10 mouse cellular contexts compared by ENCODE assay signal in the genomic region with DNA sequence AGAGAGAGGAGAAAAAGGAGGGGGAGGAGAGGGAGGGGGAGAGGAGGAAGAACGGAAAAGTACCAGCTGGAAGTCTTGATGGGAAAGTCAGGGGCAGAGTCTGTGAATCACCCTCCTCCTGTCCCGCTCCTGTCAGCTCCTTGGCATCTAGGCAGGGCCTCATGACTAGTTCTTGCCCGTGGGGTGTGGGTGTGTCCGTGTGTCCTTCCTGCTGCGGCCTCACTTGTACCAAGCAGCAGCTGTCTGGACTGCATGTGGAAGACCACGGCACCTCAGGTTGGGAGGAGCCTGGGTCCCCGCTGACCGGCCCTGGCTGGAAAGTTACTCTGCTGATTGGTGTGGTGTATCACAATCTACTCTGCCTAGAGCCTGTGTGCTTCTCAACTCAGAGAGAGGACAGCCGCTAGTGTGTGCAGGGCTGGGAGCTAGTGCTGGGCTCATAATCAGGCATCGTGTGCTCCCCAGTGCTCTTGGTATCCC. TPM values are rescaled to one million over a fixed set of nuclear protein-coding genes. Genes with fewer than 3 reads are reported as not detected.
A peak's percentile ranks its signal among the peaks of the same experiment; 100 is the strongest.
DNase-seq lines count a peak whose midpoint lies in the region; ATAC-seq lines count a peak whose summit lies in the region.
"Had no signal": no experiment of that assay in that cellular context is flagged by ENCODE, and none has a peak within 500 bp of the region (broad histone marks: within the 10 kb centered on the region; RNA-seq: fewer than 3 reads in every experiment).

No protein-coding gene starts in this region.

- H3K4me1 ChIP-seq in forebrain, embryonic 10.5 days = peaks cover 70% of the 10 kb centered on the region
- H3K4me1 ChIP-seq in forebrain, embryonic 11.5 days (replicated peaks; ENCODE audit: control insufficient read depth, insufficient read depth, low read length) = peaks cover 12% of the 10 kb centered on the region; the same call in 1 of the 2 replicates
- peaks cover 16% of the 10 kb centered on the region for H3K4me1 ChIP-seq in heart, embryonic 13.5 days
- H3K4me1 ChIP-seq in limb, embryonic 10.5 days = peaks cover 58% of the 10 kb centered on the region

- H3K36me3 ChIP-seq in forebrain, embryonic 10.5 days (replicated peaks) = no peaks in the 10 kb centered on the region
- no peaks in the 10 kb centered on the region for H3K36me3 ChIP-seq in forebrain, embryonic 11.5 days (ENCODE audit: control insufficient read depth, insufficient read depth, low read length)
- no peaks in the 10 kb centered on the region for H3K36me3 ChIP-seq in heart, embryonic 13.5 days
- no peaks in the 10 kb centered on the region for H3K36me3 ChIP-seq in limb, embryonic 10.5 days
- H3K36me3 ChIP-seq: midbrain, embryonic 12.5 days had no signal

- peaks cover 35% of the 10 kb centered on the region for H3K27me3 ChIP-seq in forebrain, embryonic 10.5 days (ENCODE audit: poor library complexity, severe bottlenecking)
- no peaks in the 10 kb centered on the region for H3K27me3 ChIP-seq in forebrain, embryonic 11.5 days (ENCODE audit: control insufficient read depth, insufficient read depth, low read length)
- peaks cover 40% of the 10 kb centered on the region for H3K27me3 ChIP-seq in heart, embryonic 13.5 days (replicated peaks)
- H3K27me3 ChIP-seq in limb, embryonic 10.5 days (ENCODE audit: low read depth, poor library complexity, severe bottlenecking) = peaks cover 10% of the 10 kb centered on the region; the same call in 1 of the 2 replicates
- H3K27me3 ChIP-seq: midbrain, embryonic 12.5 days had no signal

- no peak overlapping the region for H3K9ac ChIP-seq in forebrain, embryonic 11.5 days (ENCODE audit: low read length)
- H3K9ac ChIP-seq in heart, embryonic 13.5 days = no peak overlapping the region
- H3K9ac ChIP-seq: midbrain, embryonic 12.5 days had no signal

- no peak for ATAC-seq in forebrain, embryonic 11.5 days (replicated peaks; ENCODE audit: low FRiP score)
- ATAC-seq in heart, embryonic 13.5 days (ENCODE audit: extremely low read depth, insufficient number of reproducible peaks, low FRiP score, low TSS enrichment) = no peak
- no peak for ATAC-seq in CD4-positive, CD25-positive, alpha-beta regulatory T cell, adult 4 months
- ATAC-seq: hindbrain, postnatal 0 days had no signal

- peak overlapping the region; percentile 49; the same call in 1 of the 2 replicates for H3K27ac ChIP-seq in forebrain, embryonic 10.5 days
- no peak overlapping the region for H3K27ac ChIP-seq in forebrain, embryonic 11.5 days (ENCODE audit: low read depth, low read length)
- H3K27ac ChIP-seq in heart, embryonic 13.5 days (replicated peaks) = no peak overlapping the region
- H3K27ac ChIP-seq in limb, embryonic 10.5 days = peak overlapping the region; percentile 50; the same call in 1 of the 2 replicates
- H3K27ac ChIP-seq: hindbrain, postnatal 0 days; midbrain, embryonic 12.5 days had no signal

- H3K4me2 ChIP-seq in forebrain, embryonic 11.5 days (ENCODE audit: low read depth, low read length, severe bottlenecking) = no peak overlapping the region
- 0 out of 2 replicates have a peak overlapping the region, but pooled peaks have one; percentile 4 for H3K4me2 ChIP-seq in heart, embryonic 13.5 days
- H3K4me2 ChIP-seq: midbrain, embryonic 12.5 days had no signal

- no peaks in the 10 kb centered on the region for H3K9me3 ChIP-seq in forebrain, embryonic 10.5 days
- no peaks in the 10 kb centered on the region for H3K9me3 ChIP-seq in forebrain, embryonic 11.5 days (ENCODE audit: control insufficient read depth, low read length)
- no peaks in the 10 kb centered on the region for H3K9me3 ChIP-seq in heart, embryonic 13.5 days
- no peaks in the 10 kb centered on the region for H3K9me3 ChIP-seq in limb, embryonic 10.5 days (replicated peaks)
- H3K9me3 ChIP-seq: midbrain, embryonic 12.5 days had no signal

- WGBS in forebrain, embryonic 10.5 days = 57% methylated on average over 10 of the region's 10 CpGs
- 60% methylated on average over 10 of the region's 10 CpGs for WGBS in forebrain, embryonic 11.5 days
- 35% methylated on average over 10 of the region's 10 CpGs for WGBS in heart, embryonic 13.5 days
- WGBS in limb, embryonic 10.5 days = 68% methylated on average over 10 of the region's 10 CpGs

- no peak overlapping the region for H3K4me3 ChIP-seq in forebrain, embryonic 10.5 days
- no peak overlapping the region for H3K4me3 ChIP-seq in forebrain, embryonic 11.5 days (ENCODE audit: low read depth, low read length)
- H3K4me3 ChIP-seq in heart, embryonic 13.5 days = no peak overlapping the region
- H3K4me3 ChIP-seq in limb, embryonic 10.5 days = no peak overlapping the region
- H3K4me3 ChIP-seq: midbrain, embryonic 12.5 days had no signal

- DNase-seq in forebrain, embryonic 10.5 days (ENCODE audit: extremely low spot score, low spot score) = no peak
- no peak for DNase-seq in forebrain, embryonic 11.5 days (ENCODE audit: low spot score)
- peak; percentile 86 for DNase-seq in adrenal gland, adult 2 months
- no peak for DNase-seq in limb, embryonic 10.5 days (ENCODE audit: low spot score)
- DNase-seq in cerebellum, adult 9-11 months = no peak
- no peak for DNase-seq in spleen, adult 12 weeks (ENCODE audit: low spot score)

RNA-seq across cellular contexts. Expression of gene Uqcc2, which starts 8.3 kb away (rescaled TPM):
- 394 and 405 TPM in 2 replicates for polyA plus RNA-seq in forebrain, embryonic 10.5 days (2016; fragmentation: Nextera tagmentation; extraction: Ambion mirVana)
- 330 and 336 TPM in 2 replicates for polyA plus RNA-seq in forebrain, embryonic 11.5 days (2014; fragmentation: Nextera tagmentation; extraction: Ambion mirVana)
- total RNA-seq in adrenal gland, adult 2 months (2021) = 100 to 1,000 TPM; 218 to 406 TPM
- polyA plus RNA-seq in adrenal gland, adult 2 months (2012; rRNA removed) = 132 and 172 TPM in 2 replicates
- polyA plus RNA-seq in heart, embryonic 13.5 days (2015; fragmentation: Nextera tagmentation; extraction: Ambion mirVana) = 287 and 310 TPM in 2 replicates
- 400 and 433 TPM in 2 replicates for polyA plus RNA-seq in limb, embryonic 10.5 days (2016; fragmentation: Nextera tagmentation; extraction: Ambion mirVana)
- 100 to 1,000 TPM; 110 to 129 TPM for polyA plus RNA-seq in CD4-positive, CD25-positive, alpha-beta regulatory T cell, adult 4 months (2017; shearing (Covaris generic))

RNA-seq across cellular contexts. Expression of gene Ip6k3, which starts 25.6 kb away (rescaled TPM):
- polyA plus RNA-seq in forebrain, embryonic 10.5 days (2016; fragmentation: Nextera tagmentation; extraction: Ambion mirVana) = 0.06 TPM in 1 of 2 replicates, not detected in the other
- polyA plus RNA-seq in forebrain, embryonic 11.5 days (2014; fragmentation: Nextera tagmentation; extraction: Ambion mirVana) = 0.08 and 0.19 TPM in 2 replicates
- 1 to 10 TPM in 1 of 2 experiments, under 1 TPM in 1; 0.69 to 1.9 TPM for total RNA-seq in adrenal gland, adult 2 months (2021)
- polyA plus RNA-seq in adrenal gland, adult 2 months (2012; rRNA removed) = 0.83 and 1.2 TPM in 2 replicates
- polyA plus RNA-seq in heart, embryonic 13.5 days (2015; fragmentation: Nextera tagmentation; extraction: Ambion mirVana) = 0.16 and 0.20 TPM in 2 replicates
- not detected in 2 replicates for polyA plus RNA-seq in limb, embryonic 10.5 days (2016; fragmentation: Nextera tagmentation; extraction: Ambion mirVana)
- not detected for polyA plus RNA-seq in CD4-positive, CD25-positive, alpha-beta regulatory T cell, adult 4 months (2017; shearing (Covaris generic))
- total RNA-seq: hindbrain, postnatal 0 days had no signal

Comparison
In these comparisons a context has a peak if more than half of its experiments do, and no peak if none do; other contexts are left out.
1. H3K27ac ChIP-seq: peak in forebrain, embryonic 10.5 days (single experiment) and limb, embryonic 10.5 days (single experiment); none in forebrain, embryonic 11.5 days (single experiment) and heart, embryonic 13.5 days (single experiment).